Mouse (Mus musculus) spleen, adult 12 weeks (tissue): ENCODE data around the gene Gprin3.
"Not testable (repeated sequence)": the region's sequence is repeated elsewhere in the genome, so short reads cannot be mapped to it uniquely, and the experiment has no call there.

ENCODE experiments used
- DNase-seq: peaks from one replicate; pipeline ENCODE4 v3.0.0; 2022; ENCODE audit warnings: low spot score

Gene Gprin3

DNA sequence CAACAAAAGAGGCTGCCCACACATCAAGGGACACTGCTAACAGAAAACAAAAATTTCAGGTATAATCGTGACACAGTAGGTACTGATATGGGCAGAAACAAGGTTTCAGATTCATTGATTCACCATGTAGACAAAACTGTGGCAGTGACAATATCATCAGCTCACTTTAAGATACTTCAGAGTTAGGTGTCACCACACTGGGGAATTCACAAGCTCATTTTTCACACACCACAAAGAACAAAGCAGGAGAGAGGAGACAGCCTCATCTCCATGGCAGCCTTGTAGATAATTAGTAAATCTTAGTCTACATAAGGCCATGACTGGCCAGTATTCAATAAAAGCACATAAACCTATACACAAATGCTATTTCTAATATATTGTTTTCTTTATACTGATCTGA lies 77.4 kb downstream of the Gprin3 start:
- no peak for DNase-seq

- no peak for DNase-seq
These were observed 84.9 kb downstream of the Gprin3 start for GRCm38 (mm10) chr6:59341146-59341545.

- DNase-seq: no peak
These were observed 97.8 kb downstream of the Gprin3 start for GRCm38 (mm10) chr6:59328297-59328696.

GRCm38 (mm10) chr6:59315868-59316267 lies 110.2 kb downstream of the Gprin3 start:
- no peak for DNase-seq

GRCm38 (mm10) chr6:59315090-59315489 lies 111.0 kb downstream of the Gprin3 start:
- DNase-seq: no peak

GRCm38 (mm10) chr6:59313162-59313561 lies 112.9 kb downstream of the Gprin3 start:
- no peak for DNase-seq

DNA sequence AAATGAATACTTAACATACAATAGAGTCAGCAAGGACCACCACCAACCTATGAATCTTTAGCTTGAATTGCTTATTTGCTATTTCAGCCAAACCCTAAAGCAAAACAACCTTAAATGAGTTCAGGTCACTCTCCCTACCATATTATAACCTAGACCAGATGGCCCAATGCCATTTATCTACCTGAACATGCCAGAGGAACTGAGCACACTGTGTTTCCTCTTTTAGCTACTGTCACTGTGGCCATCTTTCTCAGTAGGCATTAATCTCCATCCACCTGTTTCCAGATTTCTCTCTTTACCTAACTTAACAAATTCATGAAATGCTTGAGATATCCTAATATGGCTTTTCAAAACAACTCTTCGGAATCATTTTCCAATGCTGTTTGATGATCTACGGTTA lies 114.9 kb downstream of the Gprin3 start:
- no peak for DNase-seq

- DNase-seq: not testable (repeated sequence)
These were observed 121.7 kb downstream of the Gprin3 start for GRCm38 (mm10) chr6:59304235-59304942.

- no peak for DNase-seq
These were observed 123.1 kb downstream of the Gprin3 start for GRCm38 (mm10) chr6:59303031-59303430.
